Mouse (Mus musculus) testis, postnatal 14 days (tissue): ENCODE data around the gene Mycbp2.

Experiments used
- DNase-seq: peaks from one replicate; pipeline ENCODE4 v3.0.0; 2021; ENCODE audit warnings: low spot score

Gene Mycbp2

GRCm38 (mm10) chr14:103258745-103259144 is 87.9 kb downstream of the Mycbp2 start:
- no peak for DNase-seq

- DNase-seq = no peak
Observed at GRCm38 (mm10) chr14:103256866-103257265, 89.7 kb downstream of the Mycbp2 start.

GRCm38 (mm10) chr14:103254311-103254710 is 92.3 kb downstream of the Mycbp2 start:
- no peak for DNase-seq

- no peak for DNase-seq
Observed at GRCm38 (mm10) chr14:103242020-103242419, 104.6 kb downstream of the Mycbp2 start.

- no peak for DNase-seq
Observed at GRCm38 (mm10) chr14:103234770-103235169, 111.8 kb downstream of the Mycbp2 start.

GRCm38 (mm10) chr14:103233640-103234593 is 112.7 kb downstream of the Mycbp2 start:
- no peak for DNase-seq

GRCm38 (mm10) chr14:103222356-103222755 is 124.3 kb downstream of the Mycbp2 start:
- no peak for DNase-seq

GRCm38 (mm10) chr14:103221751-103222150 is 124.9 kb downstream of the Mycbp2 start:
- no peak for DNase-seq

- DNase-seq = no peak
Observed at GRCm38 (mm10) chr14:103216331-103216730, 130.3 kb downstream of the Mycbp2 start.

- no peak for DNase-seq
Observed at GRCm38 (mm10) chr14:103186658-103187057, 160.0 kb downstream of the Mycbp2 start.

GRCm38 (mm10) chr14:103186076-103186475 is 160.5 kb downstream of the Mycbp2 start:
- no peak for DNase-seq

GRCm38 (mm10) chr14:103180096-103180495 is 166.5 kb downstream of the Mycbp2 start:
- DNase-seq = no peak

- DNase-seq = no peak
Observed at GRCm38 (mm10) chr14:103162923-103163322, 183.7 kb downstream of the Mycbp2 start.

GRCm38 (mm10) chr14:103155685-103156084 is 190.9 kb downstream of the Mycbp2 start:
- no peak for DNase-seq

GRCm38 (mm10) chr14:103150139-103150538 is 196.5 kb downstream of the Mycbp2 start:
- no peak for DNase-seq

GRCm38 (mm10) chr14:103131991-103132390 is 214.6 kb downstream of the Mycbp2 start:
- DNase-seq = no peak

GRCm38 (mm10) chr14:103125756-103126155 is 220.9 kb downstream of the Mycbp2 start:
- DNase-seq = no peak

GRCm38 (mm10) chr14:103114994-103115670 is 231.5 kb downstream of the Mycbp2 start:
- DNase-seq = no peak

GRCm38 (mm10) chr14:103112606-103113363 is 233.8 kb downstream of the Mycbp2 start:
- no peak for DNase-seq

GRCm38 (mm10) chr14:103109971-103110370 is 236.6 kb downstream of the Mycbp2 start:
- DNase-seq = no peak

- DNase-seq = no peak
Observed at GRCm38 (mm10) chr14:103106301-103106700, 240.3 kb downstream of the Mycbp2 start.

GRCm38 (mm10) chr14:103102731-103103335 is 243.8 kb downstream of the Mycbp2 start:
- DNase-seq = no peak
